Mouse (Mus musculus) thymus, adult 2 months (tissue): ENCODE results near the gene Wdr46. TPM values are rescaled to one million over a fixed set of nuclear protein-coding genes. Genes with fewer than 3 reads are reported as not detected.

Experiments used
- DNase-seq: peaks from one replicate; pipeline ENCODE4 v3.0.0; 2021
- H3K27ac ChIP-seq: fragments of 200-500 bp; 2 replicates; pipeline ENCODE4 v1.5.1; 2012; ENCODE audit warnings: low read length, control low read depth; ENCODE audit not compliant: control insufficient read depth, insufficient read depth
- H3K27me3 ChIP-seq: fragments of 200-500 bp; 2 replicates; pipeline ENCODE4 v1.6.1; 2012; ENCODE audit warnings: mild to moderate bottlenecking, low read length, moderate library complexity, mixed read lengths; ENCODE audit not compliant: control insufficient read depth, insufficient read depth
- H3K36me3 ChIP-seq: fragments of 200-500 bp; 2 replicates; pipeline ENCODE4 v1.6.1; 2012; ENCODE audit warnings: mild to moderate bottlenecking, low read length, moderate library complexity; ENCODE audit not compliant: control insufficient read depth, insufficient read depth
- H3K4me1 ChIP-seq: fragments of 200-500 bp; replicated peaks from 2 replicates; pipeline ENCODE4 v1.6.1; 2012; ENCODE audit warnings: low read length; ENCODE audit not compliant: control insufficient read depth, insufficient read depth
- H3K4me3 ChIP-seq: fragments of 200-500 bp; 2 replicates; pipeline ENCODE4 v1.5.1; 2012; ENCODE audit warnings: mild to moderate bottlenecking, low read length, control low read depth, moderate library complexity; ENCODE audit not compliant: control insufficient read depth, insufficient read depth
- CTCF ChIP-seq: fragments of 200-500 bp; IDR thresholded peaks from 2 replicates; pipeline ENCODE4 v1.5.1; 2012; ENCODE audit warnings: mild to moderate bottlenecking, control low read depth, low read length, moderate library complexity, borderline replicate concordance; ENCODE audit not compliant: control insufficient read depth, poor library complexity, insufficient read depth; ENCODE audit errors: extremely low read depth
- POLR2A ChIP-seq: fragments of 200-500 bp; IDR thresholded peaks from 2 replicates; pipeline ENCODE4 v1.6.1; 2012; ENCODE audit warnings: mild to moderate bottlenecking, low read length, control low read depth, moderate library complexity; ENCODE audit not compliant: control insufficient read depth, poor library complexity, insufficient read depth; ENCODE audit errors: extremely low read depth
- WGBS: fragments of 180-500 bp; shearing (Covaris S2); methylation state at CpG from one replicate; pipeline ENCODE4 v1.1.7; 2018; 5-methylcytosine and 5-hydroxymethylcytosine counted together
- polyA plus RNA-seq: library from polyadenylated mRNA; depleted of rRNA; stranded (reverse); fragments of >200 nt; gene quantifications from 2 replicates; pipeline ENCODE4 v1.2.3, GENCODE M21; 2012

The Wdr46 gene
- polyA plus RNA-seq, 1 experiment: 35.4 TPM

- under 1% methylated on average over 44 of the region's 44 CpGs for WGBS
- Histone ChIP-seq H3K27ac (peak overlapping the region; percentile 18), H3K36me3 (peaks cover 19% of the 10 kb centered on the region), H3K4me1 (peaks cover 21% of the 10 kb centered on the region), H3K4me3 (peak overlapping the region; percentile 62), H3K27me3 (no peaks in the 10 kb centered on the region)
- DNase-seq: peak; percentile 50
- TF ChIP-seq CTCF (no peak; the same call in 1 of the 2 replicates), POLR2A (no peak)
Observed at GRCm38 (mm10) chr17:33908331-33909076, 32.0 kb upstream of the Wdr46 start.

- H3K27ac ChIP-seq: peak within 1 kb of the TSS; percentile 85
- H3K4me3 ChIP-seq: peak within 1 kb of the TSS; percentile 94
- peaks cover 25% of the 10 kb centered on the region for H3K36me3 ChIP-seq
- H3K27me3 ChIP-seq: no peaks in the 10 kb centered on the region
- peak; percentile 99 for DNase-seq
- WGBS: 2% methylated on average over 68 of the region's 68 CpGs
- peaks cover 18% of the 10 kb centered on the region for H3K4me1 ChIP-seq
- TF ChIP-seq POLR2A (peak; percentile 70), CTCF (peak; percentile 46; the same call in 1 of the 2 replicates)
Observed at GRCm38 (mm10) chr17:33909077-33909868, 31.2 kb upstream of the Wdr46 start, which contains the start of gene Daxx. Gene Daxx (plus strand): TSS chr17:33909414.

- no peaks in the 10 kb centered on the region for H3K27me3 ChIP-seq
- peak overlapping the region; percentile 94 for H3K4me3 ChIP-seq
- TF ChIP-seq CTCF (no peak), POLR2A (no peak; the same call in 1 of the 2 replicates)
- WGBS: under 1% methylated on average over 14 of the region's 14 CpGs
- peak; percentile 58 for DNase-seq
- peaks cover 25% of the 10 kb centered on the region for H3K36me3 ChIP-seq
- peak overlapping the region; percentile 85 for H3K27ac ChIP-seq
- peaks cover 19% of the 10 kb centered on the region for H3K4me1 ChIP-seq
Observed at GRCm38 (mm10) chr17:33909869-33910250, 30.6 kb upstream of the Wdr46 start.

- peaks cover 23% of the 10 kb centered on the region for H3K4me1 ChIP-seq
- peak overlapping the region; percentile 85; the same call in 1 of the 2 replicates for H3K27ac ChIP-seq
- H3K36me3 ChIP-seq: peaks cover 25% of the 10 kb centered on the region
- no peak for DNase-seq
- peak overlapping the region; percentile 94 for H3K4me3 ChIP-seq
- H3K27me3 ChIP-seq: no peaks in the 10 kb centered on the region
- TF ChIP-seq POLR2A (no peak), CTCF (no peak)
- WGBS: 48% methylated on average over 11 of the region's 11 CpGs
Observed at GRCm38 (mm10) chr17:33910346-33911051, 30.0 kb upstream of the Wdr46 start.

- Histone ChIP-seq H3K4me1 (peaks cover 23% of the 10 kb centered on the region), H3K4me3 (no peak overlapping the region), H3K27me3 (no peaks in the 10 kb centered on the region), H3K27ac (no peak overlapping the region), H3K36me3 (peaks cover 25% of the 10 kb centered on the region)
- 93% methylated on average over 31 of the region's 31 CpGs for WGBS
- TF ChIP-seq CTCF: no peak
- DNase-seq: no peak
Observed at GRCm38 (mm10) chr17:33911052-33911812, 29.2 kb upstream of the Wdr46 start.

GRCm38 (mm10) chr17:33911813-33912414 is 28.5 kb upstream of the Wdr46 start:
- Histone ChIP-seq H3K27me3 (no peaks in the 10 kb centered on the region), H3K4me3 (no peak overlapping the region), H3K27ac (no peak overlapping the region), H3K36me3 (peaks cover 25% of the 10 kb centered on the region), H3K4me1 (peaks cover 26% of the 10 kb centered on the region)
- WGBS: 92% methylated on average over 28 of the region's 28 CpGs
- TF ChIP-seq CTCF (no peak), POLR2A (no peak)
- no peak for DNase-seq
